ENCODE assay signal across 18 mouse cellular contexts in the genomic region with DNA sequence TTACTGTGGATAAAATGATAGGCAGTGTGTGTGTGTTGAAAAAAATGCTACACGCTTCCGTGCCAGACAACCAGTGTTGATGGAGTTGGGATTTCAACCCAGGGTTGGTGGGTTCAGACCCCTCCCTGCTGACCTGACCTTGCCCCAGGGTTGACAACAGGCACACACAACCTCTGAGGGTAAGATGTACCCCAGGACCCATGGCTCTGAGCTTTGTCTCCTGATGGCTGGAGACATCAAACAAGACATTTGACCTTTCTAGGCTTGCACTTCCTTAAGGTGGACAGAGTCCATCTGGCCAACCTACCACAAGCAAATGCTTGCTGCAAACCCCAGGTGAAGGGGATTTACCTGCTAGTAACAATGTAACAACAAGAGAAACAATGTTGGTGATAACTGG.
"Had no signal": no experiment of that assay in that cellular context is flagged by ENCODE, and none has a peak within 500 bp of the region (broad histone marks: within the 10 kb centered on the region; RNA-seq: fewer than 3 reads in every experiment).

No protein-coding gene starts in this region.

- H3K9me3 ChIP-seq: liver, embryonic 12.5 days; liver, embryonic 15.5 days; lung, embryonic 15.5 days; midbrain, embryonic 12.5 days; midbrain, embryonic 15.5 days had no signal

- H3K9ac ChIP-seq: kidney, embryonic 15.5 days; liver, embryonic 12.5 days; liver, embryonic 15.5 days; lung, embryonic 15.5 days; midbrain, embryonic 12.5 days; midbrain, embryonic 15.5 days; neural tube, embryonic 13.5 days had no signal

- H3K27ac ChIP-seq: kidney, embryonic 15.5 days; left cerebral cortex, adult 2 months; liver, embryonic 12.5 days; liver, embryonic 15.5 days; lung, embryonic 15.5 days; midbrain, embryonic 12.5 days; midbrain, embryonic 15.5 days; neural tube, embryonic 13.5 days had no signal

- ATAC-seq: liver, embryonic 12.5 days; midbrain, embryonic 15.5 days had no signal

- H3K4me3 ChIP-seq: kidney, embryonic 15.5 days; left cerebral cortex, adult 2 months; liver, embryonic 12.5 days; liver, embryonic 15.5 days; lung, embryonic 15.5 days; midbrain, embryonic 12.5 days; midbrain, embryonic 15.5 days; neural tube, embryonic 13.5 days had no signal

- H3K4me2 ChIP-seq: kidney, embryonic 15.5 days; liver, embryonic 12.5 days; liver, embryonic 15.5 days; midbrain, embryonic 12.5 days; midbrain, embryonic 15.5 days; neural tube, embryonic 13.5 days had no signal

- DNase-seq: kidney, adult 11 months; kidney, adult 8-10 months; kidney, postnatal 10 days; kidney, postnatal 36 days; layer of hippocampus, postnatal 36 days; lung, adult 18-20 months; lung, postnatal 10 days; lung, postnatal 36 days; thymus, adult 18-20 months; thymus, postnatal 36 days had no signal

- H3K36me3 ChIP-seq: kidney, embryonic 15.5 days; liver, embryonic 12.5 days; midbrain, embryonic 12.5 days; midbrain, embryonic 15.5 days; neural tube, embryonic 13.5 days had no signal

- H3K27me3 ChIP-seq: lung, embryonic 15.5 days had no signal
